Mouse (Mus musculus) lung, embryonic 15.5 days (tissue): ENCODE data around the gene Syngap1. TPM values are rescaled to one million over a fixed set of nuclear protein-coding genes. Genes with fewer than 3 reads are reported as not detected.
A peak's percentile ranks its signal among the peaks of the same experiment; 100 is the strongest.

ENCODE experiments used
- ATAC-seq: fragments of 200-750 bp; cut with Nextera tagmentation; 2 replicates; pipeline ENCODE4 v1.8.0; 2017; ENCODE audit warnings: moderate number of reproducible peaks, borderline replicate concordance; ENCODE audit not compliant: low FRiP score, low TSS enrichment; ENCODE audit errors: extremely low read depth
- H3K27ac ChIP-seq: fragments of 300-500 bp; sonication (generic); 2 replicates; pipeline ENCODE4 v1.5.1; 2015; ENCODE audit warnings: moderate library complexity, mild to moderate bottlenecking, inconsistent platforms
- H3K27me3 ChIP-seq: fragments of 300-500 bp; sonication (generic); 2 replicates; pipeline ENCODE4 v1.6.1; 2015; ENCODE audit warnings: inconsistent platforms
- H3K36me3 ChIP-seq: fragments of 300-500 bp; sonication (generic); 2 replicates; pipeline ENCODE4 v1.6.1; 2015; ENCODE audit warnings: inconsistent platforms
- H3K4me1 ChIP-seq: fragments of 300-500 bp; sonication (generic); 2 replicates; pipeline ENCODE4 v1.6.1; 2015; ENCODE audit warnings: inconsistent platforms
- H3K4me2 ChIP-seq: fragments of 300-500 bp; sonication (generic); 2 replicates; pipeline ENCODE4 v1.6.1; 2015; ENCODE audit warnings: inconsistent platforms, mild to moderate bottlenecking, moderate library complexity
- H3K4me3 ChIP-seq: fragments of 300-500 bp; sonication (generic); 2 replicates; pipeline ENCODE4 v1.5.1; 2015; ENCODE audit warnings: mild to moderate bottlenecking, inconsistent platforms
- H3K9ac ChIP-seq: fragments of 300-500 bp; sonication (generic); 2 replicates; pipeline ENCODE4 v1.6.1; 2015; ENCODE audit warnings: inconsistent platforms
- H3K9me3 ChIP-seq: fragments of 300-500 bp; sonication (generic); 2 replicates; pipeline ENCODE4 v1.6.1; 2016; ENCODE audit warnings: inconsistent platforms
- WGBS: fragments of 180-500 bp; shearing (Covaris S2); methylation state at CpG from one replicate; pipeline ENCODE4 v1.1.7; 2015; 5-methylcytosine and 5-hydroxymethylcytosine counted together
- polyA plus RNA-seq: library from polyadenylated mRNA; unstranded; fragments of >200 nt; fragmentation: Nextera tagmentation; extraction: Ambion mirVana; gene quantifications from 2 replicates; pipeline ENCODE4 v1.2.1, GENCODE M21; 2015

The Syngap1 gene
- polyA plus RNA-seq, 1 experiment from 2014 or later, result 1.5 TPM

DNA sequence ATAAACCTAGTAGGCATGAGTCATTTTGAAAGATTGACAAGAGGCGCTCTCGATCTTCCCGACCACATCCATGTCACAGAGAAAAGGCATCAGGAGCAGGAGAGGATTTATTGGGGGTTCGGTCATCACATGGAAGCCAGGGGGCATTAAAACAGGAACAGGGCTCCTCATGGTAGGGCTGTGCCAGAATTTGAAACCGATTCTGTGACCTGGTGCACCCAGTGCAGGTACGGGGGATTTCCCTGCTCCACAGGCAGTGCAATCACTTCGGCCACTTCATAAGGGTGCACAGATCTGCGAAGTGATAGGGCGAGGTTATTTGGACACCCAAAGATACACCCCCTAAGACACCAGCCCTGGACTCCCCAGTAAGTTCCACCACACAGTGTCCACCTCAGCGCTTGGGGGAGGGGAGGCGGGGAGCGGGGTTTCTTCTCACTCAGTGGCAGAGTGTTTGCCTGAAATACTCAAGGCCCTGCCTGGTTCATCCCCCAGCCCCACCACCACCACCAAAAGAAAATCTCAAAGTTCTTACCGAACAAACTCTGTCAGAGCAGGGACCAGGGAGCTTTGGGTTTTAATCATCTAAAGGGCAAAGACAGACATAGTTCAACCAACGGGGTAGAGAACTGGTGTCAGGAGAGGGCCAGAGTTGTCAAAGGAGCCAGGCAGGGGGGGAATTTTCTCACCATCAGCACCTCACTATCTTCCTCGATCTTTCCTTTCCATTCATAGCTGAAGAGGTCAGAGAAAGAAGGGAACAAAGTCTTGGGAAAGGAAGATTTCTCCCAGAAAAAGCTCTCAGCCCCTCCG lies 3.0 kb upstream of the Syngap1 start:
- peak overlapping the region; percentile 82 for H3K4me3 ChIP-seq
- H3K9ac ChIP-seq, result peak overlapping the region; percentile 70
- peaks cover 20% of the 10 kb centered on the region for H3K36me3 ChIP-seq
- H3K4me2 ChIP-seq, result peak overlapping the region; percentile 95
- H3K4me1 ChIP-seq, result peaks cover 40% of the 10 kb centered on the region
- peak overlapping the region; percentile 92 for H3K27ac ChIP-seq
- H3K27me3 ChIP-seq, result no peaks in the 10 kb centered on the region
- 41% methylated on average over 16 of the region's 16 CpGs for WGBS
- no peak for ATAC-seq
- H3K9me3 ChIP-seq, result no peaks in the 10 kb centered on the region

DNA sequence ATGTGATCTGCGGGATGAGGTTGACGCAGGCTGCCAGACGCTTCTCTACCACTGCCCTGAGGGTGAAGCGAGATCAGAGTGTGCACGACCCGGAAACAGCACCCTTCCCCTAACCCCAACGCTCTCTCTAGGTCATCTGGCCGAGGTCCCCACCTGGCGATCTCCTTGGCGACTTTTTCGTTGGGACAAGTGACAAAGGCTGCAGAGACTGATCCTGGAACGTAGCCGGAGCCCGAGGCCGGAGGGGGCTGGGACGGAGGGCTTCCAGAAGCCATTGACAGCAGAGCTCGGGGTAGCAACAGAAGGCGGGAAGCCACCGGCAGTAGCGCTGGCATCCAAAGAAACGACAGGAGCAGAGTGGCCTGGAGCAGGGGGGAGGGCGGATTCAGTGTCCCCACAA lies 2.3 kb upstream of the Syngap1 start:
- H3K36me3 ChIP-seq, result peaks cover 20% of the 10 kb centered on the region
- H3K4me3 ChIP-seq, result peak overlapping the region; percentile 82
- ATAC-seq, result peak; percentile 0
- peak overlapping the region; percentile 70 for H3K9ac ChIP-seq
- under 1% methylated on average over 22 of the region's 22 CpGs for WGBS
- peak overlapping the region; percentile 92 for H3K27ac ChIP-seq
- H3K4me2 ChIP-seq, result peak overlapping the region; percentile 95
- H3K9me3 ChIP-seq, result no peaks in the 10 kb centered on the region
- peaks cover 35% of the 10 kb centered on the region for H3K4me1 ChIP-seq
- no peaks in the 10 kb centered on the region for H3K27me3 ChIP-seq

DNA sequence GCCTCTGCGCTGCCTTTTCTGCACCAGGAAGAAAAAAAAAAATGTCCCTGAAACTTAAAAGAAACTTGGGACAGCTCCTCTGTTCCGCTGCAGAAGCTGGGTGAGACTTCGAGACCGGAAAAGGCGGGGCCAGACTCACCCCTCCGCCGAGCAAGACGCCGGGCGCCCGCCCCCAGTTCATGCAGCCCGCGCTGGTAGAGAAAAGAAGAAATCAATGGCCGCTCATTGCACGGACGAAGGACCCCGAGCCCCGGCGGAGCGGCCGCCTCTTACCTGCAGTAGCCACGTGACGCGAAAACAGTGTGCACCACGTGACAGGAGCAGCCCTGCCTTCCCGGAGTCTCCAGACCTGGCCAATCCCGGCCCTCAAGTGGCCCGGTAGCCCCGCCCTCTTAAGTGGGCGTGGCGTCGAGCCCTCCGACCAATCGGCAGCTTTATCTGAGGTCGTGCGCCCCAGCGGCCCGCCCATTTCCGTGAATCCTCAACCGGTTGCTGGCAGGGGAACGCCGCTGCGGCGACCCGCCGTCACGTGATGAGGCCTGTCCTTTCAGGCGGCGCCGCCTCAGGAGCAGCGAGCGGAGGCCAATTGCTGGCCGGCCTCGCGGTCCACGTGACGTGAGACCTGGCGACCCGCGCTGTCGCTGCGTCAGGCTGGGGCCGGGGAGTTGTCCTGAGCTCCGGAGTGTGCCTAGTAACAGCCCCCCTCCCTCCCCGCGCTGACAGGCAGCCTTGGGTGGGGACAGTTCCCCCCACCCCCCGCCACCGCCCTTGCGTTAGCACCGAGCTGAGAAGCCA lies 1.7 kb upstream of the Syngap1 start, which contains the start of gene Cuta:
Gene Cuta (minus strand): TSS at position 392 of the 795 bp plus-strand sequence.
- H3K36me3 ChIP-seq, result peaks cover 20% of the 10 kb centered on the region
- peak within 1 kb of the TSS; percentile 95 for H3K4me2 ChIP-seq
- peak within 1 kb of the TSS; percentile 71 for H3K9ac ChIP-seq
- H3K27me3 ChIP-seq, result no peaks in the 10 kb centered on the region
- H3K4me1 ChIP-seq, result peaks cover 30% of the 10 kb centered on the region
- H3K4me3 ChIP-seq, result peak within 1 kb of the TSS; percentile 82
- no peaks in the 10 kb centered on the region for H3K9me3 ChIP-seq
- peak; percentile 95 for ATAC-seq
- peak within 1 kb of the TSS; percentile 93 for H3K27ac ChIP-seq
- under 1% methylated on average over 69 of the region's 70 CpGs for WGBS

DNA sequence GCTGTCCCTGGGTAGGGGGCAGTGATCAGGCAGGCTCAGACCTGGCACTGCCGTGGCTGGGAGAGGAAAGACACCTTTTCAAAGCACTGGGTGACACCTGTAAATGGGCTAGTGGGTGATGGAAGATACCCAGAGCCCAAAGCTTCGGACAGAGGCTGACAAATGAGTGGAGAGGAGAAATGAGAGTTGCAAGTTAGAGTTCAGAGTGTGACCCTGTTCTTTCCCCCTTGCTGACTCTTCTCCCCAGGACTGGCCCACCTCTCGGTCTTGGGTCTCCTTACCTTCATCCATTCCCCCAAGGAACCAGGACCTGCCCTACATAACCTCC lies 1.1 kb upstream of the Syngap1 start:
- ATAC-seq, result no peak
- 2% methylated on average over 3 of the region's 3 CpGs for WGBS

DNA sequence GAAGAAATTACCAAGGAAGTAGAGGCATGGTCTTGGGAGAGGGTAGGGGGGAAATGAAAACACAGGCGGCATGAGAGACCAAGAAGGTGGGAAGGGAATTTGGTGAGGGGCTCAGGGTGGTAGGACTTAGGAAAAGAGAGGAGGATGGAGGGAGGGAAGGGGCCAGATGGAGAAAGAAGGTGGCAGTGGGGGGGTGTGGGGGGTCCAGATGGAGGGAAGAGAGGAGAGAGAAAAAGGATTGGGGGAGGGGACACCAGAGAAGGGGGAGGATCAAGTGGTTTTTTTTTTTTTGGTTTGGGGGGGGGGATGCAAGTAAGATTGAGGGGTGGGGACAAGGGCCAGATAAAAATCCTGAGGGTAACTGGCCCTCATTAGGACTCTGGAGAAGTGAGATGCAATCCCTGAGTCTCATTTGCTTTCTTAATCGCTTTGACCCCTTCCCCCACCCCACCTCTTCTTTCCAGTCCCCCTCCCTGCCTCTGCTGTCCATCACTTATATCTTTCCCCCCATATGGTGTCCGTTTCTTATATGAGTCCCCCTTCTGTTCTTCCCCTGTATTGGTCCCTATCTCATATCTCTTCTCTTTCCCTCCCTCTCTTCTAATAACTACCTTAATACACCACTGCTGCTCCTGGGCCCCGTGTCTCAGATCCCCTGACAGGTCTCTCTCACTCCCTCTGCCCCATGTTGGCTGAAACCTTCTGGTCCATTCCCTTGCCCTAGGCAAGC lies 953 bp downstream of the Syngap1 start:
- peaks cover 44% of the 10 kb centered on the region for H3K4me1 ChIP-seq
- peak overlapping the region; percentile 41 for H3K9ac ChIP-seq
- no peak for ATAC-seq
- peak overlapping the region; percentile 95 for H3K4me2 ChIP-seq
- H3K36me3 ChIP-seq, result 0 out of 2 replicates have a peak, but pooled peaks cover 3% of the 10 kb centered on the region
- H3K4me3 ChIP-seq, result peak overlapping the region; percentile 46
- no peaks in the 10 kb centered on the region for H3K9me3 ChIP-seq
- H3K27ac ChIP-seq, result peak overlapping the region; percentile 59
- 18% methylated on average over 4 of the region's 4 CpGs for WGBS
- H3K27me3 ChIP-seq, result no peaks in the 10 kb centered on the region

More for the DNA sequence above, 1.1 kb upstream of the Syngap1 start:
- Histone ChIP-seq H3K9ac (peak overlapping the region; percentile 71), H3K27me3 (no peaks in the 10 kb centered on the region), H3K9me3 (no peaks in the 10 kb centered on the region), H3K36me3 (peaks cover 14% of the 10 kb centered on the region), H3K4me2 (peak overlapping the region; percentile 95), H3K4me3 (peak overlapping the region; percentile 82), H3K27ac (peak overlapping the region; percentile 93), H3K4me1 (peaks cover 30% of the 10 kb centered on the region)

DNA sequence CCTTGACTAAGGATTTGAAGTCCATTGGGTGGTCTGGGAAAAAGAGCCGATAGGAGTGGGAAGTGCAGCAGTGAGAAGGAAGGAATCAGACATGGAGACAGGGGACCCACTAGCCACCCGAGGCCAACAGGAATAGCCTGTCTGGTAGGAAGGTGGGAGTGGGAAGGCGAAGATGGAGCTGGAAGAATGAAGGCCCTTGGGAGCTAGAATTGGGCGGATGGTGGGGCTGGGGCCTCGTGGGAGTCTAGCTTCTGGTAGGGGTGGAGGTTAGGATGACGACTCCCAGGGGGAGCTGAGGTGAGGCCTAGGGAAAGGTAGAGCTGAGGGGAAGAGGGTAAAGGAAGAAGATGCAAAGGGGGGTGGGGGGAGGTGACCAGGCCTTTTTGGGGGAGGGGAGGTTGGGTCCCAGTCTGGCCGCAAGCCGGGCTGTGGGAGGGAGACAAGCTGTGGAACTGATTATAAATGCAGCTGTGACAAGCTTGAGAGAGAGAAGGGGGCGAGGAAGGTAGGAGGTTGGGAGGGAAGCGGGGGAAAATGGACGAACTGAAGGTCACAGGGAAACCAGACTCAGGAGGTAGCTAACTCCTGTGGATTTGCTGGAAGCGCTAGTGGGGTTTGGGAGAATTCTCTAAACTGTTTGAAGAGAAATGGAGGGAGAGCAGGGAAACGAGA lies 4.9 kb downstream of the Syngap1 start:
- Histone ChIP-seq H3K4me3 (peak overlapping the region; percentile 46), H3K27ac (peak overlapping the region; percentile 62), H3K9ac (peak overlapping the region; percentile 63), H3K9me3 (no peaks in the 10 kb centered on the region), H3K4me1 (peaks cover 46% of the 10 kb centered on the region), H3K36me3 (no peaks in the 10 kb centered on the region), H3K4me2 (peak overlapping the region; percentile 87), H3K27me3 (no peaks in the 10 kb centered on the region)
- no peak for ATAC-seq
- WGBS, result 34% methylated on average over 13 of the region's 13 CpGs

DNA sequence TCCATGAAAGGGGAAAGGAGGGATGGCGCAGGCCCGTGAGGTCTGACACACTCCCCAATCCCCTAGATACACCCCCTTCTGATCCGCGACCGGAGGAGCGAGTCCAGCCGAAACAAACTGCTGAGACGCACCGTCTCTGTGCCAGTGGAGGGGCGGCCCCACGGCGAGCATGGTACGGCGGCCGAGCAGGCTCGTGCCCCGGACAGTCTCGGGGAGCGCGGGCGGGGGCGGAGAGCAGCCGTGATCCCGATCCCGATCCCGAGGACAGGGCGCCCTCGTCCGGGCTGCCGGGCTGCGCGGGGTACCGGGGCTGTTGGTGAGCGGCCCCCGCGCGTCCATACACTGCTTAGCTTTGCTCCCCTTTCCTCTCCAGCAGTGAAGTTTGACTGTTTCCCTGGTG lies 5.5 kb downstream of the Syngap1 start:
- Histone ChIP-seq H3K9ac (peak overlapping the region; percentile 63), H3K4me3 (peak overlapping the region; percentile 46), H3K27me3 (no peaks in the 10 kb centered on the region), H3K4me1 (peaks cover 51% of the 10 kb centered on the region), H3K27ac (peak overlapping the region; percentile 62), H3K36me3 (no peaks in the 10 kb centered on the region), H3K9me3 (no peaks in the 10 kb centered on the region), H3K4me2 (peak overlapping the region; percentile 87)
- 2% methylated on average over 37 of the region's 37 CpGs for WGBS
- ATAC-seq, result peak; percentile 44

DNA sequence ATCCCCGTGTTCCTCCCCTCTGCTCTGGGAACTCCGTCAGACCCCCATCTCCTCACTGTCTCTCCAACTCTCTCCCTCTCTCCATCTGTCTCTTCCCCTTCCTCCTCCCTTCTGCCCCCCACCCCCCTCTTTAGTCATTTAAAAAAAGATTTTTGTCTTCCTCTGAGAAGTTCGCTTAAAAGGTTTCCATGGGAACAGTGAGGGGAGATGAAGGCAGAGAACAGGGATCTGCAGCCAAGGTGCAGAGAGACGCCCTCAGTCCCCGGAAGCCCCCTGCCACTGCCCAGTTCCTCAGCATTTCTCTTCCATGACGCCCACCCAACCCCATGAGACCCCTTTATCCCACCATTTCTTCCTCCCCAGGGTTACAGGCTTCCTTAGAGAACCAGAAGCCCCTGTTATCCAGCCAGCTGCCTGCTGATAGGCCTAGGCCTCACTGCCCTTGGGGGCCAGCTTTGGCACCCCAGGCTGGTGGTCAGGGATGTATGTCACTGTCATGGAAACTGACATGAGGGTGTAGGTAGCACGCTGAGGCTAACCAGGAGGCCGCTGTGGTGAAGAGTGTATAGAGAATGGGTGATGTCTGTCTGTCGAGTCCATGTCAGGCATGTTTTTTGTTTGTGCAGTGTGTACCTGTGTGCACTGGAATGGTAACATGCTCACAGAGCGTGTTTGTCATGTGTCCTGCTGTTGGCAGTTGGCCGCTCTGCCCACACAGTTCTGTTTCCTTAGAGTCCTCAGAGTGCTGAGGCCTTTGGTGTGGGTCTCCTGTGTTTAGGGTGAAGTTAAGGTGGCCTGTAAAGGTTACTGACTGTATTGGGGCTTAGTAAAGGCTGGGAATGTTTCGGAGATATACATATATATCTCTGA lies 6.4 kb downstream of the Syngap1 start:
- no peaks in the 10 kb centered on the region for H3K36me3 ChIP-seq
- no peaks in the 10 kb centered on the region for H3K9me3 ChIP-seq
- H3K4me3 ChIP-seq, result peak overlapping the region; percentile 46; the same call in 1 of the 2 replicates
- H3K27me3 ChIP-seq, result no peaks in the 10 kb centered on the region
- H3K27ac ChIP-seq, result peak overlapping the region; percentile 62; the same call in 1 of the 2 replicates
- H3K4me1 ChIP-seq, result peaks cover 60% of the 10 kb centered on the region
- H3K9ac ChIP-seq, result peak overlapping the region; percentile 63; the same call in 1 of the 2 replicates
- WGBS, result 52% methylated on average over 12 of the region's 12 CpGs
- H3K4me2 ChIP-seq, result peak overlapping the region; percentile 87
- ATAC-seq, result no peak

DNA sequence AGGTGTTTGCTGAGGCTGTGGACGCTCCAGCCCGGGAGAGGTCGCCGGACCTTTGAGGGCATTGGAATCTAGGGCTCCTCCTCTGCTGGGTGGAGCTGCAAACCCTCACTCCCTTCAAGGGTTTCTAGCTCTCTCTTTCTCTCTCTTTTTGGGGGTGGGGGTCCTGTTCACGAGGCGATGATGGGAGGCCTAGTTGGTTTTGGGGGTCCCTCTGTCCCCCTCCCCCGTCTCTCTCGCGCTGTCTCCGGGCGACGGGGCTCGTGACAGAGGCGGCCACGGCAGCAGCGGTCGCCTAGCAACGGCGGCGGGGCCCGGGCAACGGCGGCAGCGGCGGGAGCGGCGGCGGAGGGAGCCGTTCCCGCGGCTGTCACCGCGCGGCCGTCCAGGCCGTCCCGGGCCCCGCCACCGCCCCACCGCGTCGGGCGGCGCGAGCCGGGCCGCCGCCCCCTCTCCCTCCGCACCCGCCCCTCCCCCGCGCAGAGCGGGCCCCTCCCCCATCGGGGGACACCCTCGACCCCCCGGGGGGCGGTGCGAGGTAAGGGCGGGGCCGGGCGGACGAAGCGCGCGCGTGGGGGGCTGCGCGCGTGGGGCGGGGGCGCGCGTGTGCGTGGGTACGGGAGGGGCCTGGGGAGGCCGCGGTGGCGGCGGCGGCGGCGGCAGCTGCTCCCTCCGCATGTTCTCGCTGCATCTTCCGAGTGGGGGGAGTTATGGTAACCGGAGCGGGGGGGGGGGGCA lies 7.4 kb downstream of the Syngap1 start:
- peak overlapping the region; percentile 98 for H3K4me2 ChIP-seq
- under 1% methylated on average over 51 of the region's 87 CpGs for WGBS
- no peaks in the 10 kb centered on the region for H3K36me3 ChIP-seq
- H3K27me3 ChIP-seq, result 0 out of 2 replicates have a peak, but pooled peaks cover 4% of the 10 kb centered on the region
- no peak for ATAC-seq
- peak overlapping the region; percentile 75 for H3K27ac ChIP-seq
- no peaks in the 10 kb centered on the region for H3K9me3 ChIP-seq
- peak overlapping the region; percentile 64 for H3K9ac ChIP-seq
- H3K4me3 ChIP-seq, result peak overlapping the region; percentile 79
- H3K4me1 ChIP-seq, result peaks cover 70% of the 10 kb centered on the region

DNA sequence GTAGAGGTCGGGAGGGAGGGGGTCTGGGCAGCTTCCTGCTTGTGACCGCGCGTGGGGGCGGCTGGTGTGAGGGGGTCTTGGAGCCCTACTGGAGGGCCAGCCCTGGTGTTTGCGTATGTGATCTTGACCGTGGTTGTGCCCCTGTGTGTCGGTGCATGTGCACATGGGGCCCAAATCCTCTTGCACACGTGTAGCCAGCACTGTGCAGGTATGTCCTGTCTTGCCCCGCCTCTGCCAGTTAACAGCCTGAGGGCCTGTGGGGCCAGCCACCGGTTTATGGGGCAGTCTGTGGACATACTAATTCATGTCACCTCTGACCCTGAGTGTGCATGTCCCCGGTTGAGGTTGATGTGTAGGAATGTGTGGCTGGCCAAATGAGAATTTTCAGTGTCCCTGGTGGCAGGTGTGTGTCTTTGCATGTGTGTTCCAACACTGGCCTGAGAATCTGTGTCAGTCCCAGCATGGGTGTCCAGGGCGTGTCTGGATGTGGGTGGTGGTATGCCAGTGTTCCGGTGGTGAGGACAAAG lies 8.1 kb downstream of the Syngap1 start:
- H3K36me3 ChIP-seq, result no peaks in the 10 kb centered on the region
- peak overlapping the region; percentile 75 for H3K27ac ChIP-seq
- ATAC-seq, result no peak
- H3K9me3 ChIP-seq, result no peaks in the 10 kb centered on the region
- H3K27me3 ChIP-seq, result 0 out of 2 replicates have a peak, but pooled peaks cover 4% of the 10 kb centered on the region
- H3K9ac ChIP-seq, result peak overlapping the region; percentile 64
- WGBS, result 8% methylated on average over 13 of the region's 14 CpGs
- H3K4me2 ChIP-seq, result peak overlapping the region; percentile 98
- H3K4me3 ChIP-seq, result peak overlapping the region; percentile 79
- peaks cover 76% of the 10 kb centered on the region for H3K4me1 ChIP-seq
